In the genomic region with DNA sequence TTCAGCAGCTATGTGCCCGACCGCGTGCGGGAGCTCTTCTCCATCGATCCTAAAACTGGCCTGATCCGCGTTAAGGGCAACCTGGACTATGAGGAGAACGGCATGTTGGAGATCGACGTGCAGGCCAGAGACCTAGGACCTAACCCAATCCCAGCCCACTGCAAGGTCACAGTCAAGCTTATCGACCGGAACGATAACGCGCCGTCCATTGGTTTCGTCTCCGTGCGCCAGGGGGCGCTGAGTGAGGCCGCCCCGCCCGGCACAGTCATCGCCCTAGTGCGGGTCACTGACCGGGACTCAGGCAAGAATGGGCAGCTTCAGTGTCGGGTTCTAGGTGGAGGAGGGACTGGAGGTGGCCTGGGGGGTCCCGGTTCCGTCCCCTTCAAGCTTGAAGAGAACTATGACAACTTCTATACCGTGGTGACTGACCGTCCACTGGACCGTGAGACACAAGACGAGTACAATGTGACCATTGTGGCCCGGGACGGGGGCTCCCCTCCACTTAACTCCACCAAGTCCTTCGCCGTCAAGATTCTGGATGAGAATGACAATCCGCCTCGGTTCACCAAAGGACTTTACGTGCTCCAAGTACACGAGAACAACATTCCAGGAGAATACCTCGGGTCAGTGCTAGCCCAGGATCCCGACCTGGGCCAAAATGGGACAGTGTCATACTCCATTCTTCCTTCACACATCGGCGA, we compare ENCODE assay signal across 8 mouse cellular contexts. TPM values are rescaled to one million over a fixed set of nuclear protein-coding genes. Genes with fewer than 3 reads are reported as not detected.
DNase-seq lines count a peak whose midpoint lies in the region; ATAC-seq and TF ChIP-seq lines count a peak whose summit lies in the region.

No protein-coding gene starts in this region.

- peak overlapping the region; percentile 67 for H3K4me2 ChIP-seq in intestine, postnatal 0 days (replicated peaks; ENCODE audit: low read depth)
- H3K4me2 ChIP-seq in stomach, embryonic 15.5 days: peak overlapping the region; percentile 91

- H3K4me3 ChIP-seq in embryonic facial prominence, embryonic 10.5 days: peak overlapping the region; percentile 70
- peak overlapping the region; percentile 63 for H3K4me3 ChIP-seq in heart, adult 2 months
- peak overlapping the region; percentile 35 for H3K4me3 ChIP-seq in intestine, postnatal 0 days (ENCODE audit: low read depth, low read length)
- H3K4me3 ChIP-seq in limb, embryonic 10.5 days: peak overlapping the region; percentile 66
- peak overlapping the region; percentile 55 for H3K4me3 ChIP-seq in stomach, embryonic 15.5 days (replicated peaks)

- H3K79me2 ChIP-seq in heart, adult 2 months (replicated peaks; ENCODE audit: control insufficient read depth, insufficient read depth, low read length): no peaks in the 10 kb centered on the region

- intact Hi-C loops in heart, adult 2 months (cut with DNase I): loop anchor here (10.0 kb wide), 2 partner anchors 78 to 1878 kb away; no protein-coding TSS in a partner anchor

- H3K36me3 ChIP-seq in embryonic facial prominence, embryonic 10.5 days (replicated peaks): no peaks in the 10 kb centered on the region
- no peaks in the 10 kb centered on the region for H3K36me3 ChIP-seq in heart, adult 2 months (ENCODE audit: control insufficient read depth, insufficient read depth, low read length)
- no peaks in the 10 kb centered on the region for H3K36me3 ChIP-seq in intestine, postnatal 0 days (ENCODE audit: control insufficient read depth, insufficient read depth)
- H3K36me3 ChIP-seq in limb, embryonic 10.5 days: no peaks in the 10 kb centered on the region
- no peaks in the 10 kb centered on the region for H3K36me3 ChIP-seq in stomach, embryonic 15.5 days

- TF ChIP-seq EP300 in heart, adult 2 months (IDR thresholded peaks at IDR 0.05; ENCODE audit: insufficient read depth, low read depth, low read length): 0 out of 2 replicates have a peak, but pooled peaks have one; percentile 12

- H3K9ac ChIP-seq in heart, adult 2 months (ENCODE audit: low read depth, low read length): peak overlapping the region; percentile 63
- H3K9ac ChIP-seq in intestine, postnatal 0 days (ENCODE audit: low read depth, low read length): no peak overlapping the region
- no peak overlapping the region for H3K9ac ChIP-seq in stomach, embryonic 15.5 days

- H3K4me1 ChIP-seq in embryonic facial prominence, embryonic 10.5 days: peaks cover 35% of the 10 kb centered on the region
- H3K4me1 ChIP-seq in heart, adult 2 months (ENCODE audit: control insufficient read depth, insufficient read depth, low read length): no peaks in the 10 kb centered on the region
- H3K4me1 ChIP-seq in intestine, postnatal 0 days (replicated peaks; ENCODE audit: control insufficient read depth, insufficient read depth, low read length): 0 out of 2 replicates have a peak, but pooled peaks cover 5% of the 10 kb centered on the region
- H3K4me1 ChIP-seq in limb, embryonic 10.5 days: peaks cover 41% of the 10 kb centered on the region
- peaks cover 17% of the 10 kb centered on the region for H3K4me1 ChIP-seq in stomach, embryonic 15.5 days

- TF ChIP-seq CTCF in heart, adult 2 months (IDR thresholded peaks at IDR 0.05): peak; percentile 82
- peak; percentile 78 for TF ChIP-seq CTCF in intestine, postnatal 0 days (IDR thresholded peaks at IDR 0.05; ENCODE audit: low read depth)

- WGBS in embryonic facial prominence, embryonic 10.5 days: 7% methylated on average over 45 of the region's 45 CpGs
- WGBS in heart, adult 2 months: 5% methylated on average over 45 of the region's 45 CpGs
- WGBS in intestine, postnatal 0 days: 9% methylated on average over 45 of the region's 45 CpGs
- WGBS in limb, embryonic 10.5 days: 9% methylated on average over 45 of the region's 45 CpGs
- 8% methylated on average over 45 of the region's 45 CpGs for WGBS in stomach, embryonic 15.5 days

- H3K27ac ChIP-seq in embryonic facial prominence, embryonic 10.5 days (replicated peaks): no peak overlapping the region
- H3K27ac ChIP-seq in heart, adult 2 months: peak overlapping the region; percentile 70
- no peak overlapping the region for H3K27ac ChIP-seq in intestine, postnatal 0 days (ENCODE audit: low read depth, low read length)
- no peak overlapping the region for H3K27ac ChIP-seq in limb, embryonic 10.5 days
- H3K27ac ChIP-seq in stomach, embryonic 15.5 days: no peak overlapping the region

- peak; percentile 2 for DNase-seq in CD4-positive, CD25-positive, alpha-beta regulatory T cell, adult 2 months (ENCODE audit: low read depth, low spot score)
- peak; percentile 75 for DNase-seq in embryonic facial prominence, embryonic 10.5 days (ENCODE audit: low spot score)
- DNase-seq in heart, adult 2 months: peak; percentile 74 to 81
- DNase-seq in limb, embryonic 10.5 days (ENCODE audit: low spot score): peak; percentile 77
- peak; percentile 64 for DNase-seq in mesoderm, embryonic 11.5 days (ENCODE audit: low read depth, low spot score)

- no peak for TF ChIP-seq POLR2A in heart, adult 2 months (IDR thresholded peaks at IDR 0.05; ENCODE audit: insufficient read depth, low read depth, low read length)

- ATAC-seq in CD4-positive, CD25-positive, alpha-beta regulatory T cell, adult 4 months: no peak
- no peak for ATAC-seq in intestine, postnatal 0 days
- no peak for ATAC-seq in stomach, embryonic 15.5 days (ENCODE audit: insufficient read depth, low FRiP score, low read depth)

- H3K27me3 ChIP-seq in embryonic facial prominence, embryonic 10.5 days (replicated peaks; ENCODE audit: low read depth, poor library complexity, severe bottlenecking): peaks cover 57% of the 10 kb centered on the region
- peaks cover 13% of the 10 kb centered on the region; the same call in 1 of the 2 replicates for H3K27me3 ChIP-seq in heart, adult 2 months (ENCODE audit: control insufficient read depth, insufficient read depth, low read length)
- H3K27me3 ChIP-seq in intestine, postnatal 0 days (replicated peaks; ENCODE audit: control insufficient read depth, insufficient read depth, low read length): peaks cover 55% of the 10 kb centered on the region
- peaks cover 58% of the 10 kb centered on the region for H3K27me3 ChIP-seq in limb, embryonic 10.5 days (ENCODE audit: low read depth, poor library complexity, severe bottlenecking)
- H3K27me3 ChIP-seq in stomach, embryonic 15.5 days (replicated peaks): peaks cover 31% of the 10 kb centered on the region

- H3K9me3 ChIP-seq in embryonic facial prominence, embryonic 10.5 days: no peaks in the 10 kb centered on the region
- H3K9me3 ChIP-seq in intestine, postnatal 0 days (ENCODE audit: control insufficient read depth): no peaks in the 10 kb centered on the region
- no peaks in the 10 kb centered on the region for H3K9me3 ChIP-seq in limb, embryonic 10.5 days (replicated peaks)
- H3K9me3 ChIP-seq in stomach, embryonic 15.5 days: no peaks in the 10 kb centered on the region

RNA-seq across cellular contexts. Expression of a gene that starts 3.7 kb away (rescaled TPM):
- polyA plus RNA-seq in CD4-positive, CD25-positive, alpha-beta regulatory T cell, adult 4 months (2017; shearing (Covaris generic)): under 1 TPM; 0.13 TPM
- polyA plus RNA-seq in embryonic facial prominence, embryonic 10.5 days (2016; fragmentation: Nextera tagmentation; extraction: Ambion mirVana): 6.6 and 6.7 TPM in 2 replicates
- total RNA-seq in heart, adult 2 months (2021): 1 to 10 TPM; 1.7 to 2.4 TPM
- 1.2 and 2.0 TPM in 2 replicates for polyA plus RNA-seq in heart, adult 2 months (2012; rRNA removed)
- 2.8 and 3.3 TPM in 2 replicates for polyA plus RNA-seq in intestine, postnatal 0 days (2015; fragmentation: Nextera tagmentation; extraction: Ambion mirVana)
- polyA plus RNA-seq in limb, embryonic 10.5 days (2016; fragmentation: Nextera tagmentation; extraction: Ambion mirVana): 4.7 and 6.2 TPM in 2 replicates
- 6.2 and 6.6 TPM in 2 replicates for polyA plus RNA-seq in stomach, embryonic 15.5 days (2015; fragmentation: Nextera tagmentation; extraction: Ambion mirVana)

Comparison
In these comparisons a context has a peak if more than half of its experiments do, and no peak if none do; other contexts are left out.
1. DNase-seq: peak in every context shown above with its lines; median percentile 78 in heart, adult 2 months; 77 in limb, embryonic 10.5 days; 75 in embryonic facial prominence, embryonic 10.5 days; 64 in mesoderm, embryonic 11.5 days; 2 in CD4-positive, CD25-positive, alpha-beta regulatory T cell, adult 2 months.